Mouse (Mus musculus) layer of hippocampus, adult 18-20 months (tissue): Measurements from ENCODE around the gene Eif2s2. TPM values are rescaled to one million over a fixed set of nuclear protein-coding genes. Genes with fewer than 3 reads are reported as not detected.

ENCODE experiments used
- DNase-seq, 2 experiments: peaks; one replicate each; pipeline ENCODE4 v3.0.0; 2022; ENCODE audit warnings: low spot score in 2 of 2
- total RNA-seq, 2 experiments: library from RNA; stranded (reverse); gene quantifications; 2 replicates each; pipeline ENCODE4 v1.2.3; 2021

Eif2s2 gene
- total RNA-seq, 2 experiments from 2014 or later = 47.9 to 50.0 TPM

GRCm38 (mm10) chr2:154893548-154893947 lies 813 bp upstream of the Eif2s2 start:
- no peak for DNase-seq

GRCm38 (mm10) chr2:154893045-154893385 lies 280 bp upstream of the Eif2s2 start:
- no peak for DNase-seq

GRCm38 (mm10) chr2:154891585-154891984 lies 1.1 kb downstream of the Eif2s2 start:
- no peak for DNase-seq

GRCm38 (mm10) chr2:154876621-154877020 lies 16.1 kb downstream of the Eif2s2 start:
- DNase-seq = peak in 1 of 2 experiments; percentile 35

GRCm38 (mm10) chr2:154869954-154870641 lies 22.6 kb downstream of the Eif2s2 start:
- no peak for DNase-seq

GRCm38 (mm10) chr2:154868106-154868505 lies 24.6 kb downstream of the Eif2s2 start:
- DNase-seq = no peak

- DNase-seq = no peak
Measured at GRCm38 (mm10) chr2:154865696-154866095, 27.0 kb downstream of the Eif2s2 start.

GRCm38 (mm10) chr2:154863672-154864071 lies 29.1 kb downstream of the Eif2s2 start:
- DNase-seq = peak; percentile 6 to 35

- peak; percentile 28 to 83 for DNase-seq
Measured at GRCm38 (mm10) chr2:154855383-154855782, 37.4 kb downstream of the Eif2s2 start.

GRCm38 (mm10) chr2:154848086-154848485 lies 44.6 kb downstream of the Eif2s2 start:
- no peak for DNase-seq

GRCm38 (mm10) chr2:154836537-154836936 lies 56.2 kb downstream of the Eif2s2 start:
- DNase-seq = no peak

GRCm38 (mm10) chr2:154834149-154834865 lies 58.4 kb downstream of the Eif2s2 start:
- DNase-seq = no peak

GRCm38 (mm10) chr2:154832471-154832870 lies 60.3 kb downstream of the Eif2s2 start:
- DNase-seq = no peak

- DNase-seq = no peak
Measured at GRCm38 (mm10) chr2:154827521-154827920, 65.2 kb downstream of the Eif2s2 start.

- no peak for DNase-seq
Measured at GRCm38 (mm10) chr2:154826054-154826538, 66.6 kb downstream of the Eif2s2 start.

Other genes with a start within 250 kb of the Eif2s2 start
- gene Chmp4b, start 241.2 kb downstream of the Eif2s2 start, total RNA-seq = 100 to 1,000 TPM; 222 to 223 TPM
- gene Gm14214, start 122.9 kb downstream of the Eif2s2 start, total RNA-seq = not detected
- 10 to 100 TPM; 67.1 to 73.5 TPM for gene Raly, start 101.8 kb downstream of the Eif2s2 start, total RNA-seq
- not detected for gene a, start 101.5 kb downstream of the Eif2s2 start, total RNA-seq
- under 1 TPM; 0.13 to 0.15 TPM for gene Gm14226, start 125.3 kb upstream of the Eif2s2 start, total RNA-seq
- gene Ahcy, start 181.6 kb upstream of the Eif2s2 start, total RNA-seq = 10 to 100 TPM; 16.2 to 17.6 TPM
- 10 to 100 TPM; 57.7 to 57.9 TPM for gene Itch, start 240.6 kb upstream of the Eif2s2 start, total RNA-seq